Mouse (Mus musculus): ENCODE measurements around the gene Ints1. TPM values are rescaled to one million over a fixed set of nuclear protein-coding genes. Genes with fewer than 3 reads are reported as not detected.

Gene Ints1
- polyA plus RNA-seq, 1 experiment = 43.6 TPM

DNA sequence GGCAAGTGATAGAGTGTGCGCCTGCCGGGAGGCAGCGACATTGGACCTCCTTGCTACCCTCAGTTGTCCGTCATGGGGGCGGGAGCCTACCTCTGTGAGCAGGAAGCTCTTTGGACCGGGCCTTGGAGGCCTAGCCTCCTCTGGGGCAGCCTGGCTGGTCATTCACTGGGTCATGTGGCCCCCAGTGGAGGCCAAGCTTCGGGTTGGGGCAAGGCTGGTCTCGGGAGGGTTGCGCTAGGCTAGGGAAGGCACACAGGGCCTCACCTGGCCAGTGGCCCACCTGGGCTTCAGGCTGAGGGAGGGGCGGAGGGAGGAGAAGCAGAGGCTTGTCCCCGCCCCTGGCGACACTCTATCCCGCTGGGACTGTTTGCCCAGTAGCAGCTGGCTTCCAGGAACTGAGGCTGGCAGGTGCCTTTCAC lies 38.5 kb upstream of the Ints1 start:
- Histone ChIP-seq H3K27ac (ENCODE audit: insufficient read depth, low read length) (no peak overlapping the region), H3K4me3 (ENCODE audit: insufficient read depth, low read length) (no peak overlapping the region), H3K4me1 (ENCODE audit: control insufficient read depth, insufficient read depth, low read length) (no peaks in the 10 kb centered on the region)
- no peak for TF ChIP-seq POLR2A (IDR thresholded peaks at IDR 0.05; ENCODE audit: low read depth, low read length)
- no peak for TF ChIP-seq CTCF (IDR thresholded peaks at IDR 0.05; ENCODE audit: borderline replicate concordance, insufficient read depth, low read length)

GRCm38 (mm10) chr5:139813126-139813490 lies 37.6 kb upstream of the Ints1 start:
- Histone ChIP-seq H3K4me1 (ENCODE audit: control insufficient read depth, insufficient read depth, low read length) (no peaks in the 10 kb centered on the region), H3K4me3 (ENCODE audit: insufficient read depth, low read length) (no peak overlapping the region), H3K27ac (ENCODE audit: insufficient read depth, low read length) (no peak overlapping the region)
- TF ChIP-seq CTCF (IDR thresholded peaks at IDR 0.05; ENCODE audit: borderline replicate concordance, insufficient read depth, low read length) = no peak
- no peak for TF ChIP-seq POLR2A (IDR thresholded peaks at IDR 0.05; ENCODE audit: low read depth, low read length)

- no peaks in the 10 kb centered on the region for H3K4me1 ChIP-seq (ENCODE audit: control insufficient read depth, insufficient read depth, low read length)
- no peak overlapping the region for H3K27ac ChIP-seq (ENCODE audit: insufficient read depth, low read length)
- TF ChIP-seq POLR2A (IDR thresholded peaks at IDR 0.05; ENCODE audit: low read depth, low read length) = no peak
- TF ChIP-seq CTCF (IDR thresholded peaks at IDR 0.05; ENCODE audit: borderline replicate concordance, insufficient read depth, low read length) = no peak
- no peak overlapping the region for H3K4me3 ChIP-seq (ENCODE audit: insufficient read depth, low read length)
Measured at GRCm38 (mm10) chr5:139812398-139813125, 37.1 kb upstream of the Ints1 start.

DNA sequence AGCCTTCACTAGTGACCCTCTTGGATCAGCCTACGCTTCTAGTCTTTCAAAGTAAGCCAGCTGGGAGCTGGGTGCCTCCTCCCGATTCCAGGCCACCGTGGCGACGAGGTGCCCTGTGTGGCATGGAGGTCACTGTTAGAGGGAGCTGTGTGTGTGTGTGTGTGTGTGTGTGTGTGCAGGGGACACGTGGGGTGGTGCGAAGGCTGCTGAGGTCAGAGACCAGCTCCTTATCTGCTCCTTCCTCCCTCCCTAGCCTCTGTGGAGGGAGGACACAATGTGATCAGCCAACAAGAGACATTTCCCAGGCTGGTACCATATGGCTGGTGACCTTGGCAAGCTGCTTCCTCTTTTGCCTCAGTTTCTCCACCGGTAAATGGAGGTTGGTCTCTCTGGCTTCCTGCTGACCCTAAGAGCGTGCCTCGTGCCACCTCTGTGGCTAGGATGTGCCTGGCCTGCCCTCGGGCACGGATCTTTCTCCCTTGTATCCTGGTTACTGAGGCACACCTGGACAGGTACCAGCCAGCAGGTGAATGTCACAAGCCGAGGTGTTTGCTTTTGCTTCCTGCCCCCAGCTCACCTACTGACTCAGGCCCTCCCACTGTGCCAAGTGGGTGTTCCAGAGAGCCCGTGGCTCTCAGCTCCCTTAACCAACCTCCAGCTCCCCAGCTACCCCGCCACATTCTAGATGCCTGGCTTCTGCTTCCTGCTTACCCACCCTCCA lies 36.4 kb upstream of the Ints1 start:
- H3K4me1 ChIP-seq (ENCODE audit: control insufficient read depth, insufficient read depth, low read length) = no peaks in the 10 kb centered on the region
- H3K27ac ChIP-seq (ENCODE audit: insufficient read depth, low read length) = no peak overlapping the region
- H3K4me3 ChIP-seq (ENCODE audit: insufficient read depth, low read length) = no peak overlapping the region
- no peak for TF ChIP-seq CTCF (IDR thresholded peaks at IDR 0.05; ENCODE audit: borderline replicate concordance, insufficient read depth, low read length)
- TF ChIP-seq POLR2A (IDR thresholded peaks at IDR 0.05; ENCODE audit: low read depth, low read length) = no peak

DNA sequence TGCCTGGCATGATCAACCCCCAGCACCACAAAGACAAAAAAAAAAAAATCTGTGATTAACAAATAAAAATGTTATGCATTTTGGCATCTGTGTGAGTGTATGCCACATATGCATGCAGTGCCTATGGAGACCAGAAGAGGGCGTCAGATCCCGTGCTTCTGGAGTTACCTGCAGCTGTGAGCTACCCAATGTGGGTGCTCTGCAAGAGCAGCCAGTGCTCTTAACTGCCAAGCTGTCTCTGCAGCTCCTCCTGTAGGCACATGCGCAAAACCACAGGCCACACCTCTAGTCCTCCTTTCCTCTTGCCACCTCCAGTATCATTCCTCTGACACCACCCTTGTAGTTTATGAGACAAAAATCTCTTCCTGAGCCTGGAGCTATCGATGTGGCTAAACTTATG lies 33.9 kb upstream of the Ints1 start:
- Histone ChIP-seq H3K4me3 (ENCODE audit: insufficient read depth, low read length) (no peak overlapping the region), H3K4me1 (ENCODE audit: control insufficient read depth, insufficient read depth, low read length) (no peaks in the 10 kb centered on the region), H3K27ac (ENCODE audit: insufficient read depth, low read length) (no peak overlapping the region)
- TF ChIP-seq CTCF (IDR thresholded peaks at IDR 0.05; ENCODE audit: borderline replicate concordance, insufficient read depth, low read length) = no peak
- TF ChIP-seq POLR2A (IDR thresholded peaks at IDR 0.05; ENCODE audit: low read depth, low read length) = no peak

GRCm38 (mm10) chr5:139805924-139806323 lies 30.4 kb upstream of the Ints1 start:
- Histone ChIP-seq H3K27ac (ENCODE audit: insufficient read depth, low read length) (no peak overlapping the region), H3K4me3 (ENCODE audit: insufficient read depth, low read length) (no peak overlapping the region), H3K4me1 (ENCODE audit: control insufficient read depth, insufficient read depth, low read length) (no peaks in the 10 kb centered on the region; the same call in 1 of the 2 replicates)
- TF ChIP-seq CTCF (IDR thresholded peaks at IDR 0.05; ENCODE audit: borderline replicate concordance, insufficient read depth, low read length) (no peak), POLR2A (IDR thresholded peaks at IDR 0.05; ENCODE audit: low read depth, low read length) (no peak)

GRCm38 (mm10) chr5:139804573-139805111 lies 29.2 kb upstream of the Ints1 start:
- no peaks in the 10 kb centered on the region; the same call in 1 of the 2 replicates for H3K4me1 ChIP-seq (ENCODE audit: control insufficient read depth, insufficient read depth, low read length)
- H3K27ac ChIP-seq (ENCODE audit: insufficient read depth, low read length) = no peak overlapping the region
- no peak for TF ChIP-seq CTCF (IDR thresholded peaks at IDR 0.05; ENCODE audit: borderline replicate concordance, insufficient read depth, low read length)
- TF ChIP-seq POLR2A (IDR thresholded peaks at IDR 0.05; ENCODE audit: low read depth, low read length) = no peak
- H3K4me3 ChIP-seq (ENCODE audit: insufficient read depth, low read length) = no peak overlapping the region

- TF ChIP-seq CTCF (IDR thresholded peaks at IDR 0.05; ENCODE audit: borderline replicate concordance, insufficient read depth, low read length) (no peak; the same call in 1 of the 2 replicates), POLR2A (IDR thresholded peaks at IDR 0.05; ENCODE audit: low read depth, low read length) (no peak)
- Histone ChIP-seq H3K27ac (ENCODE audit: insufficient read depth, low read length) (no peak overlapping the region), H3K4me3 (ENCODE audit: insufficient read depth, low read length) (no peak overlapping the region), H3K4me1 (ENCODE audit: control insufficient read depth, insufficient read depth, low read length) (no peaks in the 10 kb centered on the region; the same call in 1 of the 2 replicates)
Measured at GRCm38 (mm10) chr5:139804107-139804551, 28.7 kb upstream of the Ints1 start.

DNA sequence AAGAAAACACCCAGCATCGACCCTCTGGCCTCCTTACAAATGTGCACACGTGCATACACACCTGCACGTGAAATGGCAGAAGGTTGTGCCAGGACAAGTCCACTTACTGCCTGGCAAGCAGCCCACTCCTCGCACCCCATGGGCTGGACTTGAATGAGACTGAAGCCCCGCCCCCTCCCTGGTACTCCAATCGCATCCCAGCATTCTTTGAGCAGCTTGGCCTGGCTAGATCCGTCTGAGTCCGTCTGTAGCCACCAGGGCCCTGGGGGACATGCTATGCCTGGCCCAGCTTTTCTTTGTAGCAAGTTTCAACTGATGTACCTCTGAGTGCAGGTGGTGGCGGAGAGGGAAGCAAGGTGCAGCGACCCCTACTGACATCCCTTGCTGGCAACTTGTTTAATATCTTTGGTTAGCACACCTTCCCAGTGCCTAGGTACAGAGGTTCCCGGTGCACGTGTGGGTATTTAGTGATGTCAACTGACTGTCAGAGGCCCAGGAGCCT lies 28.2 kb upstream of the Ints1 start:
- peak; percentile 48; the same call in 1 of the 2 replicates for TF ChIP-seq CTCF (IDR thresholded peaks at IDR 0.05; ENCODE audit: borderline replicate concordance, insufficient read depth, low read length)
- TF ChIP-seq POLR2A (IDR thresholded peaks at IDR 0.05; ENCODE audit: low read depth, low read length) = no peak
- Histone ChIP-seq H3K4me1 (ENCODE audit: control insufficient read depth, insufficient read depth, low read length) (no peaks in the 10 kb centered on the region; the same call in 1 of the 2 replicates), H3K27ac (ENCODE audit: insufficient read depth, low read length) (no peak overlapping the region), H3K4me3 (ENCODE audit: insufficient read depth, low read length) (no peak overlapping the region)
